Mouse (Mus musculus): ENCODE data around the gene Kcna5. TPM values are rescaled to one million over a fixed set of nuclear protein-coding genes. Genes with fewer than 3 reads are reported as not detected.

The Kcna5 gene
- polyA plus RNA-seq, 1 experiment from 2014 or later, result 4.4 TPM

GRCm38 (mm10) chr6:126563898-126564297 is 28.7 kb upstream of the Kcna5 start:
- 17% methylated on average over 7 of the region's 7 CpGs for WGBS
- Histone ChIP-seq H3K4me2 (replicated peaks) (no peak overlapping the region), H3K4me1 (peaks cover 8% of the 10 kb centered on the region; the same call in 1 of the 2 replicates), H3K9ac (no peak overlapping the region), H3K9me3 (no peaks in the 10 kb centered on the region), H3K27me3 (no peaks in the 10 kb centered on the region), H3K4me3 (no peak overlapping the region), H3K27ac (no peak overlapping the region), H3K36me3 (no peaks in the 10 kb centered on the region)
- ATAC-seq (ENCODE audit: low FRiP score, low read depth), result peak; percentile 75

GRCm38 (mm10) chr6:126561702-126562101 is 26.5 kb upstream of the Kcna5 start:
- H3K9me3 ChIP-seq, result no peaks in the 10 kb centered on the region
- no peak overlapping the region for H3K4me2 ChIP-seq (replicated peaks)
- H3K4me3 ChIP-seq, result no peak overlapping the region
- H3K27ac ChIP-seq, result no peak overlapping the region
- WGBS, result 26% methylated on average over 4 of the region's 4 CpGs
- no peak for ATAC-seq (ENCODE audit: low FRiP score, low read depth)
- peaks cover 8% of the 10 kb centered on the region; the same call in 1 of the 2 replicates for H3K4me1 ChIP-seq
- H3K9ac ChIP-seq, result no peak overlapping the region
- no peaks in the 10 kb centered on the region for H3K27me3 ChIP-seq
- H3K36me3 ChIP-seq, result no peaks in the 10 kb centered on the region

GRCm38 (mm10) chr6:126560696-126561095 is 25.5 kb upstream of the Kcna5 start:
- Histone ChIP-seq H3K9ac (no peak overlapping the region), H3K27ac (no peak overlapping the region), H3K4me3 (no peak overlapping the region), H3K4me2 (replicated peaks) (no peak overlapping the region), H3K4me1 (peaks cover 8% of the 10 kb centered on the region; the same call in 1 of the 2 replicates), H3K9me3 (no peaks in the 10 kb centered on the region), H3K36me3 (no peaks in the 10 kb centered on the region), H3K27me3 (no peaks in the 10 kb centered on the region)
- 98% methylated on average over 1 of the region's 1 CpGs for WGBS
- ATAC-seq (ENCODE audit: low FRiP score, low read depth), result no peak

- Histone ChIP-seq H3K27me3 (no peaks in the 10 kb centered on the region), H3K4me2 (replicated peaks) (no peak overlapping the region), H3K4me1 (peaks cover 8% of the 10 kb centered on the region; the same call in 1 of the 2 replicates), H3K9me3 (no peaks in the 10 kb centered on the region), H3K4me3 (no peak overlapping the region), H3K27ac (no peak overlapping the region), H3K9ac (no peak overlapping the region), H3K36me3 (no peaks in the 10 kb centered on the region)
- 27% methylated on average over 8 of the region's 8 CpGs for WGBS
- no peak for ATAC-seq (ENCODE audit: low FRiP score, low read depth)
Measured at GRCm38 (mm10) chr6:126560036-126560435, 24.8 kb upstream of the Kcna5 start.

GRCm38 (mm10) chr6:126558276-126558675 is 23.1 kb upstream of the Kcna5 start:
- peaks cover 8% of the 10 kb centered on the region for H3K27me3 ChIP-seq
- ATAC-seq (ENCODE audit: low FRiP score, low read depth), result no peak
- WGBS, result 65% methylated on average over 3 of the region's 3 CpGs
- H3K27ac ChIP-seq, result no peak overlapping the region
- H3K36me3 ChIP-seq, result no peaks in the 10 kb centered on the region
- no peak overlapping the region for H3K4me3 ChIP-seq
- peaks cover 8% of the 10 kb centered on the region; the same call in 1 of the 2 replicates for H3K4me1 ChIP-seq
- no peaks in the 10 kb centered on the region for H3K9me3 ChIP-seq
- H3K9ac ChIP-seq, result no peak overlapping the region
- no peak overlapping the region for H3K4me2 ChIP-seq (replicated peaks)

GRCm38 (mm10) chr6:126553812-126554211 is 18.6 kb upstream of the Kcna5 start:
- WGBS, result 28% methylated on average over 9 of the region's 9 CpGs
- ATAC-seq (ENCODE audit: low FRiP score, low read depth), result no peak
- H3K4me2 ChIP-seq (replicated peaks), result no peak overlapping the region
- no peak overlapping the region for H3K4me3 ChIP-seq
- no peaks in the 10 kb centered on the region for H3K9me3 ChIP-seq
- H3K4me1 ChIP-seq, result no peaks in the 10 kb centered on the region
- no peaks in the 10 kb centered on the region for H3K36me3 ChIP-seq
- peaks cover 20% of the 10 kb centered on the region for H3K27me3 ChIP-seq
- peak overlapping the region; percentile 39; the same call in 1 of the 2 replicates for H3K9ac ChIP-seq
- H3K27ac ChIP-seq, result no peak overlapping the region

GRCm38 (mm10) chr6:126551862-126552395 is 16.7 kb upstream of the Kcna5 start:
- ATAC-seq (ENCODE audit: low FRiP score, low read depth), result peak; percentile 67
- WGBS, result 20% methylated on average over 9 of the region's 9 CpGs
- Histone ChIP-seq H3K4me2 (replicated peaks) (no peak overlapping the region), H3K27ac (no peak overlapping the region), H3K9ac (no peak overlapping the region), H3K9me3 (no peaks in the 10 kb centered on the region), H3K4me1 (no peaks in the 10 kb centered on the region), H3K27me3 (peaks cover 20% of the 10 kb centered on the region), H3K36me3 (no peaks in the 10 kb centered on the region), H3K4me3 (no peak overlapping the region)

GRCm38 (mm10) chr6:126544107-126545036 is 9.2 kb upstream of the Kcna5 start:
- H3K4me3 ChIP-seq, result no peak overlapping the region
- H3K36me3 ChIP-seq, result no peaks in the 10 kb centered on the region
- H3K9me3 ChIP-seq, result no peaks in the 10 kb centered on the region
- no peak overlapping the region for H3K4me2 ChIP-seq (replicated peaks)
- no peak overlapping the region for H3K27ac ChIP-seq
- no peak for ATAC-seq (ENCODE audit: low FRiP score, low read depth)
- H3K27me3 ChIP-seq, result no peaks in the 10 kb centered on the region
- H3K9ac ChIP-seq, result no peak overlapping the region
- no peaks in the 10 kb centered on the region for H3K4me1 ChIP-seq
- WGBS, result 55% methylated on average over 16 of the region's 16 CpGs

- H3K4me2 ChIP-seq (replicated peaks), result no peak overlapping the region
- H3K4me1 ChIP-seq, result no peaks in the 10 kb centered on the region
- ATAC-seq (ENCODE audit: low FRiP score, low read depth), result no peak
- H3K9ac ChIP-seq, result no peak overlapping the region
- H3K27me3 ChIP-seq, result no peaks in the 10 kb centered on the region
- WGBS, result 79% methylated on average over 4 of the region's 4 CpGs
- H3K27ac ChIP-seq, result no peak overlapping the region
- no peaks in the 10 kb centered on the region for H3K36me3 ChIP-seq
- H3K9me3 ChIP-seq, result no peaks in the 10 kb centered on the region
- H3K4me3 ChIP-seq, result no peak overlapping the region
Measured at GRCm38 (mm10) chr6:126542724-126543123, 7.5 kb upstream of the Kcna5 start.

- Histone ChIP-seq H3K9me3 (no peaks in the 10 kb centered on the region), H3K27ac (no peak overlapping the region), H3K27me3 (peaks cover 23% of the 10 kb centered on the region), H3K4me2 (replicated peaks) (no peak overlapping the region), H3K9ac (no peak overlapping the region), H3K36me3 (no peaks in the 10 kb centered on the region), H3K4me1 (peaks cover 24% of the 10 kb centered on the region), H3K4me3 (no peak overlapping the region)
- 44% methylated on average over 2 of the region's 2 CpGs for WGBS
- no peak for ATAC-seq (ENCODE audit: low FRiP score, low read depth)
Measured at GRCm38 (mm10) chr6:126537512-126537911, 2.3 kb upstream of the Kcna5 start.

- peaks cover 25% of the 10 kb centered on the region for H3K27me3 ChIP-seq
- ATAC-seq (ENCODE audit: low FRiP score, low read depth), result no peak
- no peak overlapping the region for H3K9ac ChIP-seq
- 68% methylated on average over 4 of the region's 4 CpGs for WGBS
- no peak overlapping the region for H3K4me2 ChIP-seq (replicated peaks)
- H3K9me3 ChIP-seq, result no peaks in the 10 kb centered on the region
- H3K27ac ChIP-seq, result no peak overlapping the region
- H3K4me1 ChIP-seq, result peaks cover 24% of the 10 kb centered on the region
- no peak overlapping the region for H3K4me3 ChIP-seq
- H3K36me3 ChIP-seq, result no peaks in the 10 kb centered on the region
Measured at GRCm38 (mm10) chr6:126536926-126537325, 1.7 kb upstream of the Kcna5 start.

- Histone ChIP-seq H3K27ac (no peak overlapping the region), H3K4me1 (peaks cover 24% of the 10 kb centered on the region), H3K27me3 (peaks cover 27% of the 10 kb centered on the region), H3K9me3 (no peaks in the 10 kb centered on the region), H3K4me3 (no peak overlapping the region), H3K36me3 (no peaks in the 10 kb centered on the region), H3K9ac (no peak overlapping the region), H3K4me2 (replicated peaks) (peak overlapping the region; percentile 71)
- no peak for ATAC-seq (ENCODE audit: low FRiP score, low read depth)
- WGBS, result 8% methylated on average over 1 of the region's 1 CpGs
Measured at GRCm38 (mm10) chr6:126535911-126536270, 679 bp upstream of the Kcna5 start.
